Mouse (Mus musculus): ENCODE data around the gene Mmp15. TPM values are rescaled to one million over a fixed set of nuclear protein-coding genes. Genes with fewer than 3 reads are reported as not detected.
A peak's percentile ranks its signal among the peaks of the same experiment; 100 is the strongest.

Mmp15 gene
- total RNA-seq, 1 experiment from 2014 or later: 0.12 TPM

DNA sequence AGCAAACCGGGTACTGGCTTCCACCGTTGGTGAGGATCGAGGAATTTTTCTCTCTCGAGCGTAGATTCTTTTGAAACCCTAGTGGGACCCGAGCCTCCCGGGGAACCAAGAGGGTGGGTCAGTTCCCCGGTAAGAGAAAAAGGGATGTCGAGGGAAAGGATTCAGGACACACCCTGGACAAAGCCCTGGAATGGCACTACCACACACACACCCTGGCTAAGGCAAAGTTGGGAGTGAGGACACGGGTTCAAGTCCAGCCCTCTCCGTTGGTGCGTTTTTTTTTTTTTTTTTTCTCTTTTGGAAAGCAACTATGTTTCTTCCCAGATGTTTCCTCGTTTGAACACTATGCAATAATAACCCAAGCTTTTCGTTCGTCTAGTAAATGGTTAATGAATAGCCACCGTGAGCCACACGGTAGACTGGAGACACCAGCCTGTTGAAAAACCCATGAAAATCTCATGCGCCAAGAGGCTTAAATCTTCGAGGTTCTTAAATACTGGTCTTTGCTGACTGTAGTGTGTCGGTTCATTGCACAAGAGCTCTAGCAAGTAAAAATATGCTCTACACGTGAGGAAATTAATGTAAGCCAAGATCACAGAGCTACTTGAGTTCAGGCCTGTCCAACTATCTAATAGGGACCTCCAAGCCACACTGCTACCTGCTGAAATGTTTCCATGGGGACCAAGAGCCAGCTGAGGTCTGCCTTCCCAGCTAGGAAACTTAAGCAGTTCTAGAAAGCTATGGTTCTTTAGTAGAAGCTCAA is 19.4 kb upstream of the Mmp15 start:
- no peak for ATAC-seq (ENCODE audit: extremely low read depth, insufficient number of reproducible peaks, low FRiP score, poor library complexity, severe bottlenecking)

DNA sequence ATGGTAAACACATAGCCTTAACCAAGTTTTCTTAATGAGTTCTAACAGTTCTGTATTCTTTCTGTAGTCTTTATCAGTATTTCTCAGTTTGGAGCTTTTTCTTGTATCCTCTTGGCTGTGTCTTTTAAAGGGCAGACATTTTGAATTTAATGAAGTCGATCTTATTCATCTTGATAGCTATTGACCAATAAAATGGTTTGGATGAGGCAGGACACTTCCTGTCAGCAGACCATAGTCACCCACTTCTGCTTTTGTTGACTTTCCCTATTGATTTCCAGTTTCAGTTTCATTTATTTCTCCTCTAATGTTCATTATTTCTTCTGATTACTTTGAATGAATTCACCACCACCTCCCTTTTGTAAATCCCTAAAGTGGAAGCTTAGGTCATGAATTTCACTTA is 16.4 kb upstream of the Mmp15 start:
- ATAC-seq (ENCODE audit: extremely low read depth, insufficient number of reproducible peaks, low FRiP score, poor library complexity, severe bottlenecking): peak; percentile 36; the same call in 1 of the 2 replicates

GRCm38 (mm10) chr8:95336363-95336762 is 15.7 kb upstream of the Mmp15 start:
- no peak for ATAC-seq (ENCODE audit: extremely low read depth, insufficient number of reproducible peaks, low FRiP score, poor library complexity, severe bottlenecking)

GRCm38 (mm10) chr8:95341721-95342120 is 10.3 kb upstream of the Mmp15 start:
- ATAC-seq (ENCODE audit: extremely low read depth, insufficient number of reproducible peaks, low FRiP score, poor library complexity, severe bottlenecking): no peak

GRCm38 (mm10) chr8:95344668-95345067 is 7.4 kb upstream of the Mmp15 start:
- ATAC-seq (ENCODE audit: extremely low read depth, insufficient number of reproducible peaks, low FRiP score, poor library complexity, severe bottlenecking): no peak

GRCm38 (mm10) chr8:95346643-95347545 is 5.2 kb upstream of the Mmp15 start:
- ATAC-seq (ENCODE audit: extremely low read depth, insufficient number of reproducible peaks, low FRiP score, poor library complexity, severe bottlenecking): peak; percentile 37; the same call in 1 of the 2 replicates

- ATAC-seq (ENCODE audit: extremely low read depth, insufficient number of reproducible peaks, low FRiP score, poor library complexity, severe bottlenecking): no peak
These were observed 3.7 kb upstream of the Mmp15 start for GRCm38 (mm10) chr8:95348356-95348755.

- 0 out of 2 replicates have a peak, but pooled peaks have one; percentile 14 for ATAC-seq (ENCODE audit: extremely low read depth, insufficient number of reproducible peaks, low FRiP score, poor library complexity, severe bottlenecking)
These were observed 3.0 kb upstream of the Mmp15 start for GRCm38 (mm10) chr8:95348811-95349630.

DNA sequence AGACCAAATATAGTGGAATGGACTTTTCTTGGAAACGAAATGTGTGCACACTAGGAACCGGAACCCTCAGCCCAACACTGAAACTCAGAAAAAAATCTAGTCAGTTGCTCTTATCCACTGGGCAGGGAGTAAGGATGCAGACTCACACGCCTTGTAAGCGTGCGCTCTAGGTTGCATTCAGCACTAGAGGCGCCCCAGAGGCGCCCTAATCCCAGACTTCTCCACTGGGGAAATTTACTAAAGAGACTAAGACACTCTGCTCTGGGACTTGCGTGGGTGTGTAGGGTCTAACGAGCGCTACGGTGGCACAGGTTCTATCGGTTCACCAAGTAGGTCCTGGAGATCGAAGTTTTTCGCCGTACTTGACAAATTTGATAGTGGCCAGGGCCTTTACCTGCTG is 607 bp upstream of the Mmp15 start:
- no peak for ATAC-seq (ENCODE audit: extremely low read depth, insufficient number of reproducible peaks, low FRiP score, poor library complexity, severe bottlenecking)

DNA sequence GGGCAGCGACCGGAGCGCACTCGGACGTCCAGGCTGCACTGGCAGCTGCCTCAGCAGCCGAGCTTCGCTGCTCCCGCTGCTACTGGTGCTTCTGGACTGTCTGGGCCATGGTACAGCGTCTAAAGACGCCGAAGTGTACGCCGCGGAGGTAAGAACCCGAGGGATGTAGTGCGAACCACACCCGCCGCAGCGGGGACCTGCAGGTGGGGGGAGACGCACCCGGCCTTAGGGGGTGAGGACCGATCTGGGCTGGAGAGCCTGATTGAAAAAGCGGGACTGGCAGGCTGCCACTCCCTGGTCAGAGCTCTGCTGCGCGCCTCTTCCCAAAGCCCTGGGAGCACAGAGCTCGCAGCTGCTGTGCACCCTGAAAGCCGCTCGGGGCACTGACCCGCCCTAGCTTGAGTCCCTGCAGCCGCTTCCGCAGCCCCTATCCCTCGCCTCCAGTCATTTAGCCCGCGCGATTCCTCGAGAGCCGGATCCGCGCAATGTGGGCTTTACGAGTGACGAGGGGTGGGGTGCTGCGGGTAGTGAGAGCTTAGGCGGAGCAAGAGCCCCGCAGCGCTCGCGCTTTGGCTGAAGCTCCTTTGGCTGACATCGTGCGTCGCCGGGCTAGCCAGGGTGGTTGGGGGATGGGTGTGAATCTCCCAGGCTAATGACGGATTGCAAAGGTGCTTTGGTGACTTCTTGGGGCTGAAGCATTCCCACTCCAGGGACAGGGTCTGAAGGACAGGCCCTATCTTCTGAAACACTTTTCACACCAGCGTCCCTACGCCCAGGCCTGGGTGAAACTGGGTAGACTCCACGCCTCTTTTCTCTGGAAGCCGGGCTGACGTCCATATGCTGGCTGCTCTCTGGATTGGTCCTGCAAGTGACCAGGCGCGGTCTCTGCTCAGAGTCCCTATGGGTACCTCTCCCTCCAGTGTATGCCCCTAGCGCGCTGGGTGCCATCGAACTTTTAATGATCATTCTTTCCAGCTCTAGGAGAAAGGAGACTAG is 1.1 kb downstream of the Mmp15 start:
- ATAC-seq (ENCODE audit: extremely low read depth, insufficient number of reproducible peaks, low FRiP score, poor library complexity, severe bottlenecking): no peak

GRCm38 (mm10) chr8:95354606-95355005 is 2.5 kb downstream of the Mmp15 start:
- no peak for ATAC-seq (ENCODE audit: extremely low read depth, insufficient number of reproducible peaks, low FRiP score, poor library complexity, severe bottlenecking)

GRCm38 (mm10) chr8:95358550-95359411 is 6.7 kb downstream of the Mmp15 start:
- no peak for ATAC-seq (ENCODE audit: extremely low read depth, insufficient number of reproducible peaks, low FRiP score, poor library complexity, severe bottlenecking)

DNA sequence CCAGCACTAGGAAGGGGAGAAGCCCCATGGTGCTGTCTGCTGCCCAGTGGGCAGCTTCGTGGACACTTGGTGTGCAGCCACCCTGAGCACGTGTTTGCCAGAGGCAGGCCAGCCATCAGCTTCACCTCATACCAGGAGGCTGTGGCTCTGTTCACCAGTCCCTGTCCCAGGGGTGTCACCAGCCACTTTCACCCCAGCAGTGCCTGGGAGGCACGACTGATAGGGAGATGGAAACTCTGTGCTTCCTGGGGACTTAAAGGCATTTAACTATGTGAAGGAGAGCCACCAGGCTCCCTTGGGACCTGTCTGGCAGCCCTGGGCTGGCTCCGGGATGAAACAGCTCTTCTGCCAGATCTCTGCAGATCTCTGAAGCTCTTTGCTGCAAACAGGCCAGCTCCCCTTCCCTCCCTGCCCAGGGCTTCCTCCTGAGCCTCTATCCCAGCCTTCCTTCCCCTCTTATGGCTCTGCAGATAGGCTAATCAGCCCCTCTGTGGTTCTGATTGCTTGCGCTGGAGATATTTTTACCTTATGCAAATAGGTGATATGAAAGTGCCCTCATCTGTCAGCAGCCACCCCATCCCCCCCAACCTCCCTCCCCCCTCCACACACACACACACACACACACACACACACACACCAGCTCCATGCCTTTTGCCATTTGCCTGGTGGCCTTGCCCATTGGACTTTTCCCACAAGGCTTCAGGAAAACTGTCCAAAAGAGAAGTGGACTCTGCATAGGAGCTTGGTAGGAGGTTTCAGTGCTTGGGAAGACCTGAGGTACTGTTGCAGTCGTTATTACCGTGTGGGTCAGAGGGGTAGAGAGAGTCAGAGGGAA is 8.3 kb downstream of the Mmp15 start:
- ATAC-seq (ENCODE audit: extremely low read depth, insufficient number of reproducible peaks, low FRiP score, poor library complexity, severe bottlenecking): no peak

DNA sequence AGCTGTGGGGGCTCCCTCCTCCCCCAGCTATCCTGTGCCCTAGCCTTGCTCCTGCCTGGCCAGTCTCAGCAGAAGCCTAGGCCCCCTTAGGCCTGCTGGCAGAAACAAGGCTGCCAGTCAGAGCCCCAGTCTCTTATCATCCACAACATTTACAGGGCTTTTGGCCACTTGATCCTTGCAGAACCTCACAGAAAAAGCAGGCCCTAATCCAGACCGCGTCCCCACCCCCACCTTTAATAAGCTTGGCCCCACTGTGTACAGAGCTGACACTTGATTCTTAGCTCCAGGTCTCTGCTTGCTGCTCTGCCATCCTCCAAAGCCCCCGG is 8.9 kb downstream of the Mmp15 start:
- no peak for ATAC-seq (ENCODE audit: extremely low read depth, insufficient number of reproducible peaks, low FRiP score, poor library complexity, severe bottlenecking)

- ATAC-seq (ENCODE audit: extremely low read depth, insufficient number of reproducible peaks, low FRiP score, poor library complexity, severe bottlenecking): no peak
These were observed 10.2 kb downstream of the Mmp15 start for GRCm38 (mm10) chr8:95362272-95362671.

DNA sequence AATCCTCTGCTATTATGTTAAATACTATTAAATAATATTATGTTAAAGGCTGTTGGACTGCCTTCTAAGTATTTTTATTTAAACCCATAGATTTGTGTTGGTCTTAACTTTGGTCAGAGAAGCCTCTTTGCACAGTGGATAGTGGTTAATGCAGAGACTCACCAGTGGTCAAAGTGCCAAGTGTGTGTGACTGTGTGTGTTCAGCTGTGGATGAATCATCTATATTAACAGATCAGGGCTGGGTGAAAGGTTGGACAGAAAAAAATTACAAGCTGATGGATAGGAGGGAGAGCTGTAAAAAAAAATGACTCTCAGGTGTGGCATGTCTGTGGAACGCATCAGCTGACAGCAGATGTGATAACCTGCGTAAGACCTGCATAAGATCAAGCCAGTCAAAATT is 11.8 kb downstream of the Mmp15 start:
- ATAC-seq (ENCODE audit: extremely low read depth, insufficient number of reproducible peaks, low FRiP score, poor library complexity, severe bottlenecking): no peak

Measured in neutrophil, adult 5-6 weeks (primary cell).